Mouse (Mus musculus): ENCODE data around the gene Olfr1331. TPM values are rescaled to one million over a fixed set of nuclear protein-coding genes. Genes with fewer than 3 reads are reported as not detected.
"Not testable (repeated sequence)": the region's sequence is repeated elsewhere in the genome, so short reads cannot be mapped to it uniquely, and the experiment has no call there.

The Olfr1331 gene
- total and polyA plus RNA-seq, 3 experiments, result not detected

DNA sequence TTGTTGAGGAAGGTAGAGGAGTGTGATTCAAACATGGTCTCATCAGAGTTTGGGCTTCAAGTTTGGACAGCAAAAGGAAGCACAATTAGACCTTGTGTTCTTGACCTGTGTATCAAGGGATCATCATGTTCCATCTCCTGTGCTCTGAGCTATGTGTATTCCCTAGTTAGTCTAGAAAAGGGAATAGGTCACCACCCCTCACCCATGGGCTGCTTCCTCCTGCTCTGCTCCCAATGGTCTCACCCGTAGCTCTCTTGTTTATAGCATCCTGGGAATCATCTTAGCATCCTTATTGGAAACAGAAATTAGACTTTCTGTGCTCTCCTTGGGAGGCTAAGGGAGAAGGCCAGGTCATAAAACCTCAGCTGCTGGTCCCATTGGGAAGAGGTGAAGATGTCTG, 23.8 kb downstream of the Olfr1331 start, which contains the start of gene Olfr1330:
Olfr1330 (plus strand) TSS at position 301 of the 400 bp plus-strand sequence.
- intact Hi-C loops (cut with DNase I), result no loop called here
- no peak for DNase-seq
- 77% methylated on average over 1 of the region's 1 CpGs for WGBS
- no peak within 1 kb of the TSS for H3K9ac ChIP-seq (ENCODE audit: low read depth, low read length)
- no peak within 1 kb of the TSS for H3K27ac ChIP-seq
- no peaks in the 10 kb centered on the region for H3K4me1 ChIP-seq (ENCODE audit: control insufficient read depth, insufficient read depth, low read length)
- H3K27me3 ChIP-seq (ENCODE audit: control insufficient read depth, insufficient read depth, low read length), result no peaks in the 10 kb centered on the region
- no peaks in the 10 kb centered on the region for H3K79me2 ChIP-seq (replicated peaks; ENCODE audit: control insufficient read depth, insufficient read depth, low read length)
- no peak within 1 kb of the TSS for H3K4me3 ChIP-seq
- TF ChIP-seq EP300 (IDR thresholded peaks at IDR 0.05; ENCODE audit: insufficient read depth, low read depth, low read length) (no peak), CTCF (IDR thresholded peaks at IDR 0.05) (no peak), POLR2A (IDR thresholded peaks at IDR 0.05; ENCODE audit: insufficient read depth, low read depth, low read length) (no peak)
- H3K36me3 ChIP-seq (ENCODE audit: control insufficient read depth, insufficient read depth, low read length), result no peaks in the 10 kb centered on the region

DNA sequence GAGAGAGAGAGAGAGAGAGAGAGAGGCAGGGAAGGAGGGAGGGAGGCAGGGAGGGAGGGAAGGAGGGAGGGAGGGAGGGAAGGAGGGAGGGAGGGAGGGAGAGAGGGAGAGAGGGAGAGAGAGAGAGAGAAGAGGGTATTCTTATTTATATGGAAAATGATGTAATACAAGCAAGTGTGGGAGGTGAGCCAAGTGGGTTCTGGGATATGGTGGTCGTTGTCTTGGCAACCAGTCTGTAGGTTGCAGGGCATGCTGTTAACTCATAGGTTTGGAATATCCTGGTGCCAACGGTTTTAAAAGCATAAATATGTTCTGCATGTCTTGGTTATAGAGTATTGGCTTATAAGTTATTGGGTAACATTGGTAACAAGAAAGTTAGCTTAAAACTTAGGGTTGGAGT, 37.5 kb downstream of the Olfr1331 start:
- Histone ChIP-seq H3K36me3 (ENCODE audit: control insufficient read depth, insufficient read depth, low read length) (no peaks in the 10 kb centered on the region), H3K9ac (ENCODE audit: low read depth, low read length) (no peak overlapping the region), H3K4me3 (no peak overlapping the region), H3K79me2 (replicated peaks; ENCODE audit: control insufficient read depth, insufficient read depth, low read length) (no peaks in the 10 kb centered on the region), H3K4me1 (ENCODE audit: control insufficient read depth, insufficient read depth, low read length) (no peaks in the 10 kb centered on the region), H3K27ac (no peak overlapping the region), H3K27me3 (ENCODE audit: control insufficient read depth, insufficient read depth, low read length) (no peaks in the 10 kb centered on the region)
- DNase-seq, result no peak
- TF ChIP-seq POLR2A (IDR thresholded peaks at IDR 0.05; ENCODE audit: insufficient read depth, low read depth, low read length), result no peak
- intact Hi-C loops (cut with DNase I), result no loop called here
- 59% methylated on average over 2 of the region's 2 CpGs for WGBS

DNA sequence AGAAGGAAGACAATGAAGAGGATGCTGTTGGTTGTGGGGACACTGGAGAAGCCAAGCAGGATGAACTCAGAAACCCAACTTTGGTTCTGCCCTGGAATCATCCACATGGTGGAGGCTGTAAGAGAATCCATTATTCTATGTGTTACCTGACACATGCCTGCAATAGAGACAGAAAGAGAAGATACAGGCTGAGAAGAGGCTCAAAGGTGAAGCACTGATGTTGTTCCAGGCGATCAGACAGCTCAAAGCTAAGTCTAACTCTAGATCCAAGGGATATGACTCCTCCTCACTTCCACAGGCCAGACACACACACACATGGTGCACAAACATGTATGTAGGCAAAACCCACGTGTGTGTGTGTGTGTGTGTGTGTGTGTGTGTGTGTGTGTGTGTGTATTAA, 52.9 kb downstream of the Olfr1331 start, which contains the start of gene Olfr1329:
Olfr1329 (minus strand) TSS at position 101 of the 400 bp plus-strand sequence.
- H3K27ac ChIP-seq; H3K4me3 ChIP-seq; DNase-seq; intact Hi-C loops (cut with DNase I); H3K27me3 ChIP-seq (ENCODE audit: control insufficient read depth, insufficient read depth, low read length); H3K36me3 ChIP-seq (ENCODE audit: control insufficient read depth, insufficient read depth, low read length); H3K4me1 ChIP-seq (ENCODE audit: control insufficient read depth, insufficient read depth, low read length); H3K79me2 ChIP-seq (replicated peaks; ENCODE audit: control insufficient read depth, insufficient read depth, low read length); H3K9ac ChIP-seq (ENCODE audit: low read depth, low read length): not testable (repeated sequence)
- 48% methylated on average over 2 of the region's 2 CpGs for WGBS

Other genes starting within 250 kb of the Olfr1331 start
- under 1 TPM in 1 of 2 experiments, not detected in 1; 0.05 TPM for gene Cfap57, start 243.9 kb upstream of the Olfr1331 start, total RNA-seq (2021)
- gene Cfap57, start 243.9 kb upstream of the Olfr1331 start, polyA plus RNA-seq (2012; rRNA removed), result 0.03 and 0.14 TPM in 2 replicates
- gene Ebna1bp2, start 243.8 kb upstream of the Olfr1331 start, total RNA-seq (2021), result 10 to 100 TPM; 34.1 to 38.1 TPM
- gene Ebna1bp2, start 243.8 kb upstream of the Olfr1331 start, polyA plus RNA-seq (2012; rRNA removed), result 20.0 and 22.4 TPM in 2 replicates
- not detected for gene Olfr62, start 205.7 kb upstream of the Olfr1331 start, total RNA-seq (2021)
- gene Olfr62, start 205.7 kb upstream of the Olfr1331 start, polyA plus RNA-seq (2012; rRNA removed), result not detected in 2 replicates
- gene Olfr1342, start 171.9 kb upstream of the Olfr1331 start, total RNA-seq (2021), result not detected
- not detected in 2 replicates for gene Olfr1342, start 171.9 kb upstream of the Olfr1331 start, polyA plus RNA-seq (2012; rRNA removed)
- not detected for gene Olfr1341, start 161.1 kb upstream of the Olfr1331 start, total RNA-seq (2021)
- not detected in 2 replicates for gene Olfr1341, start 161.1 kb upstream of the Olfr1331 start, polyA plus RNA-seq (2012; rRNA removed)
- not detected for gene Olfr1340, start 144.5 kb upstream of the Olfr1331 start, total RNA-seq (2021)
- not detected in 2 replicates for gene Olfr1340, start 144.5 kb upstream of the Olfr1331 start, polyA plus RNA-seq (2012; rRNA removed)
- gene Olfr1339, start 132.5 kb upstream of the Olfr1331 start, total RNA-seq (2021), result not detected
- not detected in 2 replicates for gene Olfr1339, start 132.5 kb upstream of the Olfr1331 start, polyA plus RNA-seq (2012; rRNA removed)
- gene Olfr1338, start 105.9 kb upstream of the Olfr1331 start, total RNA-seq (2021), result not detected
- not detected in 2 replicates for gene Olfr1338, start 105.9 kb upstream of the Olfr1331 start, polyA plus RNA-seq (2012; rRNA removed)
- not detected for gene Olfr1337, start 82.1 kb upstream of the Olfr1331 start, total RNA-seq (2021)
- not detected in 2 replicates for gene Olfr1337, start 82.1 kb upstream of the Olfr1331 start, polyA plus RNA-seq (2012; rRNA removed)
- gene Olfr1335, start 54.7 kb upstream of the Olfr1331 start, total RNA-seq (2021), result not detected
- gene Olfr1335, start 54.7 kb upstream of the Olfr1331 start, polyA plus RNA-seq (2012; rRNA removed), result not detected in 2 replicates
- not detected for gene Olfr1333, start 28.4 kb upstream of the Olfr1331 start, total RNA-seq (2021)
- gene Olfr1333, start 28.4 kb upstream of the Olfr1331 start, polyA plus RNA-seq (2012; rRNA removed), result not detected in 2 replicates
- gene Olfr1330, start 23.9 kb downstream of the Olfr1331 start, total RNA-seq (2021), result not detected
- not detected in 2 replicates for gene Olfr1330, start 23.9 kb downstream of the Olfr1331 start, polyA plus RNA-seq (2012; rRNA removed)
- gene Olfr1329, start 52.8 kb downstream of the Olfr1331 start, total RNA-seq (2021), result not detected
- not detected in 2 replicates for gene Olfr1329, start 52.8 kb downstream of the Olfr1331 start, polyA plus RNA-seq (2012; rRNA removed)
- gene Olfr1328, start 74.0 kb downstream of the Olfr1331 start, total RNA-seq (2021), result not detected
- gene Olfr1328, start 74.0 kb downstream of the Olfr1331 start, polyA plus RNA-seq (2012; rRNA removed), result not detected in 2 replicates
- gene Lao1, start 96.9 kb downstream of the Olfr1331 start, total RNA-seq (2021), result under 1 TPM; 0.20 to 0.42 TPM
- gene Lao1, start 96.9 kb downstream of the Olfr1331 start, polyA plus RNA-seq (2012; rRNA removed), result not detected in 2 replicates
- 10 to 100 TPM in 1 of 2 experiments, 1 to 10 TPM in 1; 8.9 to 18.9 TPM for gene Slc2a1, start 244.1 kb downstream of the Olfr1331 start, total RNA-seq (2021)
- gene Slc2a1, start 244.1 kb downstream of the Olfr1331 start, polyA plus RNA-seq (2012; rRNA removed), result 16.6 and 18.1 TPM in 2 replicates

Data from heart, adult 2 months (tissue).